In the genomic region with DNA sequence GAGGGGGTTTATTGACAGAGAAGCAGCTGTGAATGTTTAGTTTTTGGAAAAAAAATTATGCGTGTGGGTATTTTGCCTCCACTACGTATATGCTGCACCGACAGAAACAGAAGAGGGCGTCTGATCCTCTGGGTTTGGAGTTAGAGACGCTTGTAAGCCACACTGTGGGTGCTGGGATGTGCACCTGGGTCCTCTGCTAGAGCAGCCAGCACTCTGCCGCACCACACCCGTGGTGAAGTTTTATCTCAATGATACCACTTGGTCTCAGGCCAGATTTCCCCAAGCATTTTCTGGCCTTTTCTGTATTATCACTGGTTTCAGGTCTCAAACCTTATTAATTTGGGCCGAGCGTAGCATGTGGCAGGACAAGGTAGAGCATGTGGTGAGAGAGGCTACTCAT, we compare ENCODE assay signal across 27 mouse cellular contexts. TPM values are rescaled to one million over a fixed set of nuclear protein-coding genes. Genes with fewer than 3 reads are reported as not detected.
A peak's percentile ranks its signal among the peaks of the same experiment; 100 is the strongest.
DNase-seq lines count a peak whose midpoint lies in the region; ATAC-seq and TF ChIP-seq lines count a peak whose summit lies in the region.
"Had no signal": no experiment of that assay in that cellular context is flagged by ENCODE, and none has a peak within 500 bp of the region (broad histone marks: within the 10 kb centered on the region; RNA-seq: fewer than 3 reads in every experiment).

No protein-coding gene starts in this region.

- H3K9ac ChIP-seq in liver, embryonic 13.5 days = no peak overlapping the region
- no peak overlapping the region for H3K9ac ChIP-seq in liver, postnatal 0 days (replicated peaks)
- H3K9ac ChIP-seq in kidney, embryonic 15.5 days = no peak overlapping the region
- H3K9ac ChIP-seq: embryonic facial prominence, embryonic 12.5 days; embryonic facial prominence, embryonic 15.5 days; forebrain, embryonic 13.5 days; heart, embryonic 13.5 days; hindbrain, embryonic 14.5 days had no signal

- peaks cover 14% of the 10 kb centered on the region for H3K4me1 ChIP-seq in liver, embryonic 13.5 days (replicated peaks)
- H3K4me1 ChIP-seq in liver, postnatal 0 days (ENCODE audit: insufficient read depth) = no peaks in the 10 kb centered on the region
- peaks cover 8% of the 10 kb centered on the region; the same call in 1 of the 2 replicates for H3K4me1 ChIP-seq in kidney, embryonic 15.5 days
- H3K4me1 ChIP-seq: embryonic facial prominence, embryonic 12.5 days; embryonic facial prominence, embryonic 15.5 days; forebrain, embryonic 13.5 days had no signal

- H3K4me3 ChIP-seq in liver, embryonic 13.5 days (replicated peaks) = no peak overlapping the region
- H3K4me3 ChIP-seq in liver, postnatal 0 days (ENCODE audit: low read depth, low read length) = no peak overlapping the region
- H3K4me3 ChIP-seq in kidney, embryonic 15.5 days (replicated peaks) = no peak overlapping the region
- H3K4me3 ChIP-seq: embryonic facial prominence, embryonic 12.5 days; embryonic facial prominence, embryonic 15.5 days; forebrain, embryonic 13.5 days; heart, embryonic 13.5 days had no signal

- TF ChIP-seq EP300 in liver, postnatal 0 days (IDR thresholded peaks at IDR 0.05; ENCODE audit: low read depth) = no peak

- 42% methylated on average over 9 of the region's 9 CpGs for WGBS in liver, embryonic 13.5 days (ENCODE audit: insufficient replicate concordance)
- 64% methylated on average over 9 of the region's 9 CpGs for WGBS in liver, postnatal 0 days (ENCODE audit: insufficient replicate concordance)
- 92% methylated on average over 9 of the region's 9 CpGs for WGBS in kidney, embryonic 15.5 days

- H3K27me3 ChIP-seq in liver, embryonic 13.5 days = no peaks in the 10 kb centered on the region
- no peaks in the 10 kb centered on the region for H3K27me3 ChIP-seq in liver, postnatal 0 days (ENCODE audit: insufficient read depth, low read length)
- no peaks in the 10 kb centered on the region for H3K27me3 ChIP-seq in kidney, embryonic 15.5 days
- H3K27me3 ChIP-seq: embryonic facial prominence, embryonic 12.5 days; embryonic facial prominence, embryonic 15.5 days; forebrain, embryonic 13.5 days; heart, embryonic 13.5 days had no signal

- H3K4me2 ChIP-seq in liver, embryonic 13.5 days = no peak overlapping the region
- H3K4me2 ChIP-seq in liver, postnatal 0 days (ENCODE audit: low read depth, low read length) = no peak overlapping the region
- no peak overlapping the region for H3K4me2 ChIP-seq in kidney, embryonic 15.5 days
- H3K4me2 ChIP-seq: embryonic facial prominence, embryonic 12.5 days; embryonic facial prominence, embryonic 15.5 days; forebrain, embryonic 13.5 days; heart, embryonic 13.5 days; hindbrain, embryonic 14.5 days had no signal

- peak; percentile 18 for DNase-seq in liver
- DNase-seq in liver, embryonic 13.5 days = peak; percentile 11
- no peak for DNase-seq in liver, postnatal 0 days
- no peak for DNase-seq in kidney, postnatal 4 days
- no peak for DNase-seq in right cerebral cortex, postnatal 36 days (ENCODE audit: low spot score in 2 of 2)
- DNase-seq: adrenal gland, adult 8-10 months; adrenal gland, postnatal 25 days; cerebellum, adult 18-20 months; cerebellum, adult 9-10 months; cerebellum, postnatal 14 days; gastrocnemius, postnatal 10 days; gastrocnemius, postnatal 36 days; heart, adult 11 months; heart, postnatal 14 days; heart, postnatal 4 days had no signal

- no peak for TF ChIP-seq CTCF in liver, postnatal 0 days (IDR thresholded peaks at IDR 0.05; ENCODE audit: low read depth)

- no peaks in the 10 kb centered on the region for H3K36me3 ChIP-seq in liver, embryonic 13.5 days
- peaks cover 7% of the 10 kb centered on the region; the same call in 1 of the 2 replicates for H3K36me3 ChIP-seq in liver, postnatal 0 days (replicated peaks; ENCODE audit: insufficient read depth, low read length)
- peaks cover 10% of the 10 kb centered on the region for H3K36me3 ChIP-seq in kidney, embryonic 15.5 days

- H3K9me3 ChIP-seq in liver, embryonic 13.5 days (replicated peaks) = no peaks in the 10 kb centered on the region
- no peaks in the 10 kb centered on the region for H3K9me3 ChIP-seq in liver, postnatal 0 days (ENCODE audit: low read length)
- no peaks in the 10 kb centered on the region for H3K9me3 ChIP-seq in kidney, embryonic 15.5 days (replicated peaks)
- H3K9me3 ChIP-seq: embryonic facial prominence, embryonic 12.5 days; embryonic facial prominence, embryonic 15.5 days; forebrain, embryonic 13.5 days; heart, embryonic 13.5 days had no signal

- no peak overlapping the region for H3K27ac ChIP-seq in liver, embryonic 13.5 days
- H3K27ac ChIP-seq in liver, postnatal 0 days (ENCODE audit: low read depth) = no peak overlapping the region
- no peak overlapping the region for H3K27ac ChIP-seq in kidney, embryonic 15.5 days
- H3K27ac ChIP-seq: embryonic facial prominence, embryonic 12.5 days; embryonic facial prominence, embryonic 15.5 days; forebrain, embryonic 13.5 days; heart, embryonic 13.5 days; hindbrain, embryonic 14.5 days; hindbrain, postnatal 0 days had no signal

- peak; percentile 73 for ATAC-seq in liver, embryonic 13.5 days (ENCODE audit: low read depth)
- peak; percentile 27; the same call in 1 of the 2 replicates for ATAC-seq in liver, postnatal 0 days
- ATAC-seq in kidney, embryonic 15.5 days (replicated peaks; ENCODE audit: low FRiP score) = no peak
- no peak for ATAC-seq in granulocyte monocyte progenitor cell, adult 5-6 weeks (replicated peaks; ENCODE audit: poor library complexity, severe bottlenecking)
- ATAC-seq: activated CD4-positive, CD25-positive, alpha-beta regulatory T cell, adult 4 months; CD4-positive, CD25-positive, alpha-beta regulatory T cell, adult 4 months; forebrain, embryonic 13.5 days; forebrain, embryonic 16.5 days; hindbrain, postnatal 0 days; inflammation-experienced regulatory T-cells, adult 6 months had no signal

RNA-seq across cellular contexts. Expression of a gene that starts 16.4 kb away (rescaled TPM):
- polyA plus RNA-seq in liver, embryonic 13.5 days (2015; fragmentation: Nextera tagmentation; extraction: Ambion mirVana) = 3.8 and 6.0 TPM in 2 replicates
- 5.2 and 6.0 TPM in 2 replicates for polyA plus RNA-seq in liver, postnatal 0 days (2015; fragmentation: Nextera tagmentation; extraction: Ambion mirVana)
- 13.4 and 14.1 TPM in 2 replicates for polyA plus RNA-seq in kidney, embryonic 15.5 days (2015; fragmentation: Nextera tagmentation; extraction: Ambion mirVana)
- total RNA-seq in granulocyte monocyte progenitor cell, adult 5-6 weeks (2014; fragmentation: Nextera tagmentation) = 8.8 and 14.7 TPM in 2 replicates
- total RNA-seq in granulocyte monocyte progenitor cell, adult 5-6 weeks (2017) = 7.4 and 15.0 TPM in 2 replicates

Comparison
In these comparisons a context has a peak if more than half of its experiments do, and no peak if none do; other contexts are left out.
1. DNase-seq: peak in liver (single experiment) and liver, embryonic 13.5 days (single experiment); none in liver, postnatal 0 days (single experiment), kidney, postnatal 4 days (0 of 2) and right cerebral cortex, postnatal 36 days (0 of 2).
2. ATAC-seq: peak in liver, embryonic 13.5 days (single experiment) and liver, postnatal 0 days (single experiment); none in kidney, embryonic 15.5 days (single experiment) and granulocyte monocyte progenitor cell, adult 5-6 weeks (single experiment).